Mouse (Mus musculus) midbrain, embryonic 13.5 days (tissue): ENCODE data around the gene Pdk2. TPM values are rescaled to one million over a fixed set of nuclear protein-coding genes. Genes with fewer than 3 reads are reported as not detected.

Source experiments
- ATAC-seq: fragments of 200-750 bp; cut with Nextera tagmentation; 2 replicates; pipeline ENCODE4 v1.8.0; 2017; ENCODE audit warnings: mild to moderate bottlenecking, moderate TSS enrichment, moderate library complexity
- H3K27ac ChIP-seq: fragments of 300-500 bp; sonication (generic); 2 replicates; pipeline ENCODE4 v1.5.1; 2015; ENCODE audit warnings: inconsistent platforms, mild to moderate bottlenecking, moderate library complexity
- H3K27me3 ChIP-seq: fragments of 300-500 bp; sonication (generic); 2 replicates; pipeline ENCODE4 v1.6.1; 2015; ENCODE audit warnings: mild to moderate bottlenecking, inconsistent platforms
- H3K36me3 ChIP-seq: fragments of 300-500 bp; sonication (generic); 2 replicates; pipeline ENCODE4 v1.6.1; 2015; ENCODE audit warnings: mild to moderate bottlenecking, inconsistent platforms
- H3K4me1 ChIP-seq: fragments of 300-500 bp; sonication (generic); replicated peaks from 2 replicates; pipeline ENCODE4 v1.6.1; 2015; ENCODE audit warnings: inconsistent platforms
- H3K4me2 ChIP-seq: fragments of 300-500 bp; sonication (generic); replicated peaks from 2 replicates; pipeline ENCODE4 v1.6.1; 2015; ENCODE audit warnings: moderate library complexity, mild to moderate bottlenecking, inconsistent platforms
- H3K4me3 ChIP-seq: fragments of 300-500 bp; sonication (generic); replicated peaks from 2 replicates; pipeline ENCODE4 v1.5.1; 2015; ENCODE audit warnings: mild to moderate bottlenecking, inconsistent platforms
- H3K9ac ChIP-seq: fragments of 300-500 bp; sonication (generic); replicated peaks from 2 replicates; pipeline ENCODE4 v1.6.1; 2015; ENCODE audit warnings: mild to moderate bottlenecking, inconsistent platforms
- H3K9me3 ChIP-seq: fragments of 300-500 bp; sonication (generic); 2 replicates; pipeline ENCODE4 v1.6.1; 2016; ENCODE audit warnings: mild to moderate bottlenecking, inconsistent platforms
- WGBS: fragments of 180-500 bp; shearing (Covaris S2); methylation state at CpG from one replicate; pipeline ENCODE4 v1.1.7; 2015; 5-methylcytosine and 5-hydroxymethylcytosine counted together
- polyA plus RNA-seq: library from polyadenylated mRNA; unstranded; fragments of >200 nt; fragmentation: Nextera tagmentation; extraction: Ambion mirVana; gene quantifications from 2 replicates; pipeline ENCODE4 v1.2.1, GENCODE M21; 2015

The Pdk2 gene
- polyA plus RNA-seq, 1 experiment from 2014 or later = 24.7 TPM

- 14% methylated on average over 19 of the region's 19 CpGs for WGBS
- Histone ChIP-seq H3K4me2 (peak overlapping the region; percentile 42), H3K27me3 (peaks cover 25% of the 10 kb centered on the region), H3K36me3 (peaks cover 17% of the 10 kb centered on the region), H3K9ac (no peak overlapping the region), H3K4me1 (peaks cover 11% of the 10 kb centered on the region), H3K27ac (no peak overlapping the region), H3K9me3 (no peaks in the 10 kb centered on the region), H3K4me3 (peak overlapping the region; percentile 13)
- peak; percentile 72 for ATAC-seq
Observed at GRCm38 (mm10) chr11:95056768-95057501, 15.8 kb upstream of the Pdk2 start.

GRCm38 (mm10) chr11:95053062-95053461, 11.9 kb upstream of the Pdk2 start:
- no peaks in the 10 kb centered on the region for H3K9me3 ChIP-seq
- peaks cover 22% of the 10 kb centered on the region for H3K27me3 ChIP-seq
- ATAC-seq = no peak
- WGBS = 81% methylated on average over 9 of the region's 9 CpGs
- H3K4me2 ChIP-seq = no peak overlapping the region
- H3K36me3 ChIP-seq = peaks cover 12% of the 10 kb centered on the region; the same call in 1 of the 2 replicates
- H3K27ac ChIP-seq = no peak overlapping the region
- H3K9ac ChIP-seq = no peak overlapping the region
- H3K4me3 ChIP-seq = no peak overlapping the region
- peaks cover 11% of the 10 kb centered on the region for H3K4me1 ChIP-seq

- H3K9me3 ChIP-seq = no peaks in the 10 kb centered on the region
- no peak overlapping the region for H3K27ac ChIP-seq
- no peaks in the 10 kb centered on the region for H3K36me3 ChIP-seq
- peak; percentile 17; the same call in 1 of the 2 replicates for ATAC-seq
- 56% methylated on average over 9 of the region's 9 CpGs for WGBS
- no peak overlapping the region for H3K4me2 ChIP-seq
- H3K27me3 ChIP-seq = 0 out of 2 replicates have a peak, but pooled peaks cover 9% of the 10 kb centered on the region
- no peak overlapping the region for H3K9ac ChIP-seq
- H3K4me1 ChIP-seq = peaks cover under 1% of the 10 kb centered on the region; the same call in 1 of the 2 replicates
- H3K4me3 ChIP-seq = no peak overlapping the region
Observed at GRCm38 (mm10) chr11:95046980-95047680, 6.0 kb upstream of the Pdk2 start.

- Histone ChIP-seq H3K9ac (no peak overlapping the region), H3K27ac (no peak overlapping the region), H3K36me3 (no peaks in the 10 kb centered on the region), H3K4me1 (peaks cover 19% of the 10 kb centered on the region), H3K4me2 (no peak overlapping the region), H3K9me3 (no peaks in the 10 kb centered on the region), H3K27me3 (0 out of 2 replicates have a peak, but pooled peaks cover 14% of the 10 kb centered on the region), H3K4me3 (no peak overlapping the region)
- WGBS = 51% methylated on average over 12 of the region's 13 CpGs
- ATAC-seq = no peak
Observed at GRCm38 (mm10) chr11:95044185-95044870, 3.2 kb upstream of the Pdk2 start.

- H3K4me2 ChIP-seq = no peak overlapping the region
- H3K4me1 ChIP-seq = peaks cover 19% of the 10 kb centered on the region
- 0 out of 2 replicates have a peak, but pooled peaks cover 18% of the 10 kb centered on the region for H3K27me3 ChIP-seq
- H3K9ac ChIP-seq = no peak overlapping the region
- H3K27ac ChIP-seq = no peak overlapping the region
- H3K36me3 ChIP-seq = no peaks in the 10 kb centered on the region
- no peaks in the 10 kb centered on the region for H3K9me3 ChIP-seq
- WGBS = 63% methylated on average over 7 of the region's 7 CpGs
- H3K4me3 ChIP-seq = no peak overlapping the region
- ATAC-seq = no peak
Observed at GRCm38 (mm10) chr11:95043608-95044007, 2.5 kb upstream of the Pdk2 start.

GRCm38 (mm10) chr11:95043060-95043459, 1.9 kb upstream of the Pdk2 start:
- WGBS = 89% methylated on average over 4 of the region's 4 CpGs
- 0 out of 2 replicates have a peak, but pooled peaks cover 18% of the 10 kb centered on the region for H3K27me3 ChIP-seq
- H3K27ac ChIP-seq = no peak overlapping the region
- no peak overlapping the region for H3K4me3 ChIP-seq
- H3K4me1 ChIP-seq = peaks cover 19% of the 10 kb centered on the region
- no peaks in the 10 kb centered on the region for H3K9me3 ChIP-seq
- no peak overlapping the region for H3K9ac ChIP-seq
- H3K4me2 ChIP-seq = no peak overlapping the region
- ATAC-seq = no peak
- no peaks in the 10 kb centered on the region for H3K36me3 ChIP-seq

- peak overlapping the region; percentile 59 for H3K9ac ChIP-seq
- H3K36me3 ChIP-seq = no peaks in the 10 kb centered on the region
- under 1% methylated on average over 11 of the region's 11 CpGs for WGBS
- 0 out of 2 replicates have a peak, but pooled peaks cover 18% of the 10 kb centered on the region for H3K27me3 ChIP-seq
- no peaks in the 10 kb centered on the region for H3K9me3 ChIP-seq
- peak overlapping the region; percentile 66 for H3K4me3 ChIP-seq
- ATAC-seq = peak; percentile 10; the same call in 1 of the 2 replicates
- peak overlapping the region; percentile 72 for H3K4me2 ChIP-seq
- 0 out of 2 replicates have a peak overlapping the region, but pooled peaks have one; percentile 40 for H3K27ac ChIP-seq
- peaks cover 19% of the 10 kb centered on the region for H3K4me1 ChIP-seq
Observed at GRCm38 (mm10) chr11:95042096-95042495, 942 bp upstream of the Pdk2 start.

GRCm38 (mm10) chr11:95040491-95041138, 539 bp downstream of the Pdk2 start:
- WGBS = 3% methylated on average over 20 of the region's 20 CpGs
- Histone ChIP-seq H3K9ac (peak overlapping the region; percentile 74), H3K4me3 (peak overlapping the region; percentile 66), H3K36me3 (no peaks in the 10 kb centered on the region), H3K4me2 (peak overlapping the region; percentile 72), H3K27ac (peak overlapping the region; percentile 15; the same call in 1 of the 2 replicates), H3K4me1 (peaks cover 19% of the 10 kb centered on the region), H3K27me3 (0 out of 2 replicates have a peak, but pooled peaks cover 18% of the 10 kb centered on the region), H3K9me3 (no peaks in the 10 kb centered on the region)
- ATAC-seq = peak; percentile 14

GRCm38 (mm10) chr11:95039766-95040165, 1.4 kb downstream of the Pdk2 start:
- Histone ChIP-seq H3K27ac (no peak overlapping the region), H3K4me3 (peak overlapping the region; percentile 66), H3K4me2 (peak overlapping the region; percentile 72), H3K9ac (peak overlapping the region; percentile 74; the same call in 1 of the 2 replicates), H3K36me3 (no peaks in the 10 kb centered on the region), H3K9me3 (no peaks in the 10 kb centered on the region), H3K4me1 (peaks cover 19% of the 10 kb centered on the region), H3K27me3 (0 out of 2 replicates have a peak, but pooled peaks cover 12% of the 10 kb centered on the region)
- 80% methylated on average over 4 of the region's 4 CpGs for WGBS
- ATAC-seq = no peak

- H3K4me1 ChIP-seq = peaks cover 19% of the 10 kb centered on the region
- no peaks in the 10 kb centered on the region for H3K9me3 ChIP-seq
- H3K27ac ChIP-seq = no peak overlapping the region
- no peak overlapping the region for H3K4me3 ChIP-seq
- H3K27me3 ChIP-seq = 0 out of 2 replicates have a peak, but pooled peaks cover 9% of the 10 kb centered on the region
- 81% methylated on average over 13 of the region's 13 CpGs for WGBS
- no peaks in the 10 kb centered on the region for H3K36me3 ChIP-seq
- H3K4me2 ChIP-seq = no peak overlapping the region
- ATAC-seq = no peak
- no peak overlapping the region for H3K9ac ChIP-seq
Observed at GRCm38 (mm10) chr11:95038818-95039655, 2.1 kb downstream of the Pdk2 start.
